In the genomic region with DNA sequence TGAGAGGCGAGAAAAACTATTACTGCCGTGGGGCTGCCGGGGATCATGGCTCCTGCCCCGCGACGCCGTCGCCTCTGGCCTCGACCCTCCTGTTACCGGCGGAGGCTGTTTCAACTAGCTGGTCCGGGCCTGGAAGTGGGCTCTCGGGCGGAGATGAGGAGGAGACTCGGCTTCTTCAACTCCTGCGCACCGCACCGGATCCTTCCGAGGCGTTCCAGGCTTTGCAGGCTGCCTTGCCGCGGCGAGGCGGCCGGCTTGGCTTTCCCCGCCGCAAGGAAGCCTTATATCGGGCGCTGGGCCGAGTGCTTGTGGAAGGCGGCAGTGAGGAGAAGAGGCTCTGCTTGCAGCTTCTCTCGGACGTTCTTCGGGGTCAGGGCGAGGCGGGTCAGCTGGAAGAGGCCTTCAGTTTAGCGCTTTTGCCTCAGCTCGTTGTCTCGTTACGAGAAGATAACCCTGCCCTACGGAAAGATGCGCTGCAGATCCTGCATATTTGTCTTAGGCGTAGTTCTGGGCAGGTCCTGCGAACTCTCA, we compare ENCODE assay signal across 7 mouse cellular contexts. TPM values are rescaled to one million over a fixed set of nuclear protein-coding genes. Genes with fewer than 3 reads are reported as not detected.
DNase-seq lines count a peak whose midpoint lies in the region; ATAC-seq and TF ChIP-seq lines count a peak whose summit lies in the region.

No protein-coding gene starts in this region.

- peak overlapping the region; percentile 69 for H3K27ac ChIP-seq in spleen, adult 2 months (ENCODE audit: insufficient read depth, low read length)

- no peak for TF ChIP-seq CTCF in Patski (IDR thresholded peaks at IDR 0.05)
- no peak for TF ChIP-seq CTCF in spleen, adult 2 months (IDR thresholded peaks at IDR 0.05; ENCODE audit: extremely low read depth, insufficient read depth, insufficient read length, insufficient replicate concordance)

- H3K4me3 ChIP-seq in spleen, adult 2 months (ENCODE audit: extremely low read depth, insufficient read depth, insufficient read length) = peak overlapping the region; percentile 90

- DNase-seq in Patski (ENCODE audit: low read depth, low spot score) = no peak
- peak; percentile 69 to 74 for DNase-seq in cerebellum, postnatal 10 days
- peak; percentile 38 to 43 for DNase-seq in frontal cortex, postnatal 36 days (ENCODE audit: low spot score in 2 of 2)
- peak; percentile 75 for DNase-seq in induced T-regulatory cell, adult 2 months (ENCODE audit: low read depth)
- DNase-seq in left cerebral cortex, postnatal 4 days = peak; percentile 53
- peak; percentile 56 for DNase-seq in mesoderm, embryonic 11.5 days (ENCODE audit: low read depth, low spot score)
- DNase-seq in spleen, adult 2 months (ENCODE audit: low read depth in 1 of 2, low spot score in 2 of 2) = peak in 1 of 2 experiments; percentile 38

- in situ Hi-C loops in Patski (cut with MboI; ENCODE audit: low pct_unique_long_range_greater_than_20kb) = no loop called here

- POLR2A ChIA-PET in Patski (lab: Charles Lee) = no interaction called here

- no peaks in the 10 kb centered on the region for H3K36me3 ChIP-seq in spleen, adult 2 months (ENCODE audit: control insufficient read depth, insufficient read depth, low read length)

- under 1% methylated on average over 44 of the region's 44 CpGs for WGBS in spleen, adult 2 months

- peaks cover 4% of the 10 kb centered on the region; the same call in 1 of the 2 replicates for H3K4me1 ChIP-seq in spleen, adult 2 months (ENCODE audit: control insufficient read depth, insufficient read depth, insufficient read length)

- TF ChIP-seq POLR2A in spleen, adult 2 months (IDR thresholded peaks at IDR 0.05; ENCODE audit: low read depth, low read length) = no peak

- H3K27me3 ChIP-seq in Patski = no peaks in the 10 kb centered on the region
- no peaks in the 10 kb centered on the region for H3K27me3 ChIP-seq in spleen, adult 2 months (ENCODE audit: control insufficient read depth, insufficient read depth, low read length)

- intact Hi-C loops in left cerebral cortex, postnatal 4 days (cut with DNase I) = no loop called here

- ATAC-seq in Patski = peak; percentile 27

- CTCF ChIA-PET in Patski (lab: Charles Lee) = interaction anchor here (1.0 kb wide), 1 partner anchor 17 kb away, joined by 4 read pairs; no protein-coding TSS in a partner anchor

RNA-seq across cellular contexts. Expression of a gene that starts 0.6 kb away (rescaled TPM):
- 16.9 TPM for polyA plus RNA-seq in Patski (2021)
- total RNA-seq in left cerebral cortex, postnatal 4 days (2021) = 10 to 100 TPM; 32.1 to 32.4 TPM
- polyA plus RNA-seq in spleen, adult 2 months (2012; rRNA removed) = 2.5 and 3.4 TPM in 2 replicates

RNA-seq across cellular contexts. Expression of a gene that starts 0.8 kb away (rescaled TPM):
- 7.5 TPM for polyA plus RNA-seq in Patski (2021)
- total RNA-seq in left cerebral cortex, postnatal 4 days (2021) = 10 to 100 TPM; 32.3 to 32.5 TPM
- 1.9 and 2.2 TPM in 2 replicates for polyA plus RNA-seq in spleen, adult 2 months (2012; rRNA removed)

RNA-seq across cellular contexts. Expression of a gene that starts 48.5 kb away (rescaled TPM):
- 2.6 TPM for polyA plus RNA-seq in Patski (2021)
- total RNA-seq in left cerebral cortex, postnatal 4 days (2021) = 10 to 100 TPM; 17.7 to 22.4 TPM
- 0.58 and 0.59 TPM in 2 replicates for polyA plus RNA-seq in spleen, adult 2 months (2012; rRNA removed)
